Mouse (Mus musculus) forebrain, postnatal 0 days (tissue): ENCODE measurements around the gene Rsrp1. TPM values are rescaled to one million over a fixed set of nuclear protein-coding genes. Genes with fewer than 3 reads are reported as not detected.

Experiments
- ATAC-seq: fragments of 200-750 bp; cut with Nextera tagmentation; 2 replicates; pipeline ENCODE4 v1.8.0; 2017; ENCODE audit warnings: mild to moderate bottlenecking, moderate library complexity
- DNase-seq: peaks from one replicate; pipeline ENCODE4 v3.0.0-alpha.2; 2015
- H3K27ac ChIP-seq: fragments of 300-500 bp; sonication (generic); 2 replicates; pipeline ENCODE4 v1.5.1; 2014; ENCODE audit warnings: low read depth, mild to moderate bottlenecking, antibody characterized with exemption, low read length, moderate library complexity, mixed read lengths
- H3K27me3 ChIP-seq: fragments of 300-500 bp; sonication (generic); 2 replicates; pipeline ENCODE4 v1.6.1; 2014; ENCODE audit warnings: mild to moderate bottlenecking, low read length, mixed read lengths; ENCODE audit not compliant: insufficient read depth
- H3K36me3 ChIP-seq: fragments of 300-500 bp; sonication (generic); 2 replicates; pipeline ENCODE4 v1.6.1; 2014; ENCODE audit warnings: mild to moderate bottlenecking, moderate library complexity; ENCODE audit not compliant: insufficient read depth
- H3K4me1 ChIP-seq: fragments of 300-500 bp; sonication (generic); 2 replicates; pipeline ENCODE4 v1.6.1; 2014; ENCODE audit warnings: antibody characterized with exemption; ENCODE audit not compliant: insufficient read depth
- H3K4me2 ChIP-seq: fragments of 300-500 bp; sonication (generic); 2 replicates; pipeline ENCODE4 v1.6.1; 2014; ENCODE audit warnings: low read depth, mild to moderate bottlenecking, moderate library complexity
- H3K4me3 ChIP-seq: fragments of 300-500 bp; sonication (generic); 2 replicates; pipeline ENCODE4 v1.5.1; 2014; ENCODE audit warnings: low read depth, low read length, mixed read lengths
- H3K9ac ChIP-seq: fragments of 300-500 bp; sonication (generic); 2 replicates; pipeline ENCODE4 v1.6.1; 2014; ENCODE audit warnings: mild to moderate bottlenecking
- H3K9me3 ChIP-seq: fragments of 300-500 bp; sonication (generic); 2 replicates; pipeline ENCODE4 v1.6.1; 2016; ENCODE audit warnings: low read length
- CTCF ChIP-seq: sonication (generic); IDR thresholded peaks from 2 replicates; pipeline ENCODE4 v1.5.1; 2016; ENCODE audit warnings: antibody characterized with exemption, control low read depth, low read depth
- WGBS: fragments of 180-500 bp; shearing (Covaris S2); extraction: QIAGEN DNeasy Blood & Tissue Kit; methylation state at CpG from one replicate; pipeline ENCODE4 v1.1.7; 2014; 5-methylcytosine and 5-hydroxymethylcytosine counted together
- polyA plus RNA-seq: library from polyadenylated mRNA; unstranded; fragments of >200 nt; fragmentation: Nextera tagmentation; extraction: Ambion mirVana; gene quantifications from 2 replicates; pipeline ENCODE4 v1.2.1, GENCODE M21; 2015
- total RNA-seq: library from RNA; depleted of rRNA; stranded (reverse); fragments of >200 nt; gene quantifications from 2 replicates; pipeline ENCODE4 v1.2.3, GENCODE M21; 2014; rRNA removed

The Rsrp1 gene
- total RNA-seq (93.3 and 95.4 TPM in 2 replicates), polyA plus RNA-seq (180 and 225 TPM in 2 replicates)

- TF ChIP-seq CTCF = no peak
- Histone ChIP-seq H3K27ac (peak within 1 kb of the TSS; percentile 96), H3K36me3 (peaks cover 30% of the 10 kb centered on the region), H3K27me3 (no peaks in the 10 kb centered on the region), H3K4me2 (peak within 1 kb of the TSS; percentile 76), H3K4me3 (peak within 1 kb of the TSS; percentile 97), H3K9me3 (no peaks in the 10 kb centered on the region), H3K9ac (peak within 1 kb of the TSS; percentile 95), H3K4me1 (peaks cover 16% of the 10 kb centered on the region)
- ATAC-seq (peak; percentile 97), DNase-seq (peak; percentile 100)
- under 1% methylated on average over 64 of the region's 64 CpGs for WGBS
Observed at GRCm38 (mm10) chr4:134923258-134924018, at the start of gene Rsrp1. Rsrp1 (plus strand) TSS chr4:134923592.

- no peak for ATAC-seq
- no peak overlapping the region for H3K4me2 ChIP-seq
- DNase-seq = no peak
- no peak for TF ChIP-seq CTCF
- 88% methylated on average over 9 of the region's 9 CpGs for WGBS
- H3K4me3 ChIP-seq = no peak overlapping the region
- no peaks in the 10 kb centered on the region for H3K9me3 ChIP-seq
- H3K27ac ChIP-seq = no peak overlapping the region
- no peak overlapping the region for H3K9ac ChIP-seq
- H3K27me3 ChIP-seq = no peaks in the 10 kb centered on the region
- H3K4me1 ChIP-seq = no peaks in the 10 kb centered on the region
- no peaks in the 10 kb centered on the region for H3K36me3 ChIP-seq
Observed at GRCm38 (mm10) chr4:134876171-134876570, 47.2 kb upstream of the Rsrp1 start.

- ATAC-seq (0 out of 2 replicates have a peak, but pooled peaks have one; percentile 43), DNase-seq (peak; percentile 75)
- Histone ChIP-seq H3K4me1 (no peaks in the 10 kb centered on the region), H3K4me3 (peak overlapping the region; percentile 24), H3K36me3 (no peaks in the 10 kb centered on the region), H3K27ac (no peak overlapping the region), H3K9ac (0 out of 2 replicates have a peak overlapping the region, but pooled peaks have one; percentile 14), H3K9me3 (no peaks in the 10 kb centered on the region), H3K27me3 (no peaks in the 10 kb centered on the region), H3K4me2 (peak overlapping the region; percentile 60)
- TF ChIP-seq CTCF = peak; percentile 80
- WGBS = 2% methylated on average over 17 of the region's 17 CpGs
Observed at GRCm38 (mm10) chr4:134879410-134879981, 43.9 kb upstream of the Rsrp1 start.

GRCm38 (mm10) chr4:134880041-134880440 is 43.4 kb upstream of the Rsrp1 start:
- Histone ChIP-seq H3K27ac (no peak overlapping the region), H3K9me3 (no peaks in the 10 kb centered on the region), H3K4me2 (peak overlapping the region; percentile 60), H3K27me3 (no peaks in the 10 kb centered on the region), H3K4me1 (no peaks in the 10 kb centered on the region), H3K4me3 (0 out of 2 replicates have a peak overlapping the region, but pooled peaks have one; percentile 24), H3K36me3 (no peaks in the 10 kb centered on the region), H3K9ac (no peak overlapping the region)
- TF ChIP-seq CTCF = peak; percentile 55
- no peak for DNase-seq
- ATAC-seq = no peak
- whole genome bisulfite sequencing = 22% methylated on average over 6 of the region's 6 CpGs

- H3K27me3 ChIP-seq = no peaks in the 10 kb centered on the region
- no peaks in the 10 kb centered on the region for H3K9me3 ChIP-seq
- no peak overlapping the region for H3K4me3 ChIP-seq
- no peak overlapping the region for H3K27ac ChIP-seq
- H3K4me1 ChIP-seq = no peaks in the 10 kb centered on the region
- ATAC-seq = no peak
- 33% methylated on average over 7 of the region's 7 CpGs for WGBS
- TF ChIP-seq CTCF = peak; percentile 53
- no peak overlapping the region for H3K9ac ChIP-seq
- no peak overlapping the region for H3K4me2 ChIP-seq
- no peaks in the 10 kb centered on the region for H3K36me3 ChIP-seq
- no peak for DNase-seq
Observed at GRCm38 (mm10) chr4:134883266-134883665, 40.1 kb upstream of the Rsrp1 start.

- Histone ChIP-seq H3K9ac (no peak overlapping the region), H3K4me2 (no peak overlapping the region), H3K27me3 (no peaks in the 10 kb centered on the region), H3K36me3 (no peaks in the 10 kb centered on the region), H3K27ac (no peak overlapping the region), H3K4me1 (no peaks in the 10 kb centered on the region), H3K9me3 (no peaks in the 10 kb centered on the region), H3K4me3 (no peak overlapping the region)
- WGBS = 87% methylated on average over 10 of the region's 10 CpGs
- TF ChIP-seq CTCF = no peak
- ATAC-seq = no peak
- DNase-seq = no peak
Observed at GRCm38 (mm10) chr4:134883808-134884207, 39.6 kb upstream of the Rsrp1 start.

GRCm38 (mm10) chr4:134884364-134884763 is 39.0 kb upstream of the Rsrp1 start:
- H3K27me3 ChIP-seq = no peaks in the 10 kb centered on the region
- H3K27ac ChIP-seq = no peak overlapping the region
- H3K4me2 ChIP-seq = no peak overlapping the region
- 85% methylated on average over 4 of the region's 4 CpGs for WGBS
- H3K4me3 ChIP-seq = no peak overlapping the region
- no peaks in the 10 kb centered on the region for H3K4me1 ChIP-seq
- no peaks in the 10 kb centered on the region for H3K36me3 ChIP-seq
- no peaks in the 10 kb centered on the region for H3K9me3 ChIP-seq
- TF ChIP-seq CTCF = no peak
- no peak for ATAC-seq
- H3K9ac ChIP-seq = no peak overlapping the region
- no peak for DNase-seq
